Mouse (Mus musculus) stomach, postnatal 0 days (tissue): ENCODE measurements around the gene Ccdc172. TPM values are rescaled to one million over a fixed set of nuclear protein-coding genes. Genes with fewer than 3 reads are reported as not detected.

Experiments used
- ATAC-seq: fragments of 200-750 bp; cut with Nextera tagmentation; 2 replicates; pipeline ENCODE4 v1.8.0; 2017; ENCODE audit not compliant: low FRiP score, low TSS enrichment
- DNase-seq: peaks from one replicate; pipeline ENCODE4 v3.0.0-alpha.2; 2016; ENCODE audit warnings: low spot score
- H3K27ac ChIP-seq: fragments of 300-500 bp; sonication (generic); replicated peaks from 2 replicates; pipeline ENCODE4 v1.5.1; 2014; ENCODE audit warnings: mild to moderate bottlenecking, control low read depth
- H3K27me3 ChIP-seq: fragments of 300-500 bp; sonication (generic); 2 replicates; pipeline ENCODE4 v1.6.1; 2014; ENCODE audit warnings: low read length; ENCODE audit not compliant: control insufficient read depth, insufficient read depth
- H3K36me3 ChIP-seq: fragments of 300-500 bp; sonication (generic); 2 replicates; pipeline ENCODE4 v1.6.1; 2014; ENCODE audit warnings: low read length, mixed read lengths; ENCODE audit not compliant: control insufficient read depth, insufficient read depth
- H3K4me1 ChIP-seq: fragments of 300-500 bp; sonication (generic); replicated peaks from 2 replicates; pipeline ENCODE4 v1.6.1; 2014; ENCODE audit warnings: antibody characterized with exemption; ENCODE audit not compliant: control insufficient read depth, insufficient read depth
- H3K4me2 ChIP-seq: fragments of 300-500 bp; sonication (generic); replicated peaks from 2 replicates; pipeline ENCODE4 v1.6.1; 2014; ENCODE audit warnings: low read depth, mild to moderate bottlenecking, control low read depth, moderate library complexity
- H3K4me3 ChIP-seq: fragments of 300-500 bp; sonication (generic); 2 replicates; pipeline ENCODE4 v1.5.1; 2014; ENCODE audit warnings: low read depth, low read length, control low read depth
- H3K9ac ChIP-seq: fragments of 300-500 bp; sonication (generic); 2 replicates; pipeline ENCODE4 v1.6.1; 2014; ENCODE audit warnings: mild to moderate bottlenecking, low read length, control low read depth, mixed read lengths
- H3K9me3 ChIP-seq: fragments of 300-500 bp; sonication (generic); 2 replicates; pipeline ENCODE4 v1.6.1; 2016; ENCODE audit warnings: low read length; ENCODE audit not compliant: control insufficient read depth
- CTCF ChIP-seq: IDR thresholded peaks from 2 replicates; pipeline ENCODE4 v1.5.1; 2016; ENCODE audit warnings: antibody characterized with exemption, low read depth, mild to moderate bottlenecking, moderate library complexity
- EP300 ChIP-seq: optimal IDR thresholded peaks from 2 replicates; pipeline ENCODE3; 2016; ENCODE audit warnings: antibody characterized with exemption
- WGBS: fragments of 180-500 bp; shearing (Covaris S2); extraction: QIAGEN DNeasy Blood & Tissue Kit; methylation state at CpG from one replicate; pipeline ENCODE4 v1.1.7; 2014; 5-methylcytosine and 5-hydroxymethylcytosine counted together
- polyA plus RNA-seq: library from polyadenylated mRNA; unstranded; fragments of >200 nt; fragmentation: Nextera tagmentation; extraction: Ambion mirVana; gene quantifications from 2 replicates; pipeline ENCODE4 v1.2.1, GENCODE M21; 2015

Gene Ccdc172
- polyA plus RNA-seq: not detected in 2 replicates

- WGBS: 95% methylated on average over 17 of the region's 17 CpGs
- Histone ChIP-seq H3K4me2 (no peak within 1 kb of the TSS), H3K4me1 (no peaks in the 10 kb centered on the region), H3K36me3 (no peaks in the 10 kb centered on the region), H3K27me3 (no peaks in the 10 kb centered on the region), H3K27ac (no peak within 1 kb of the TSS), H3K4me3 (no peak within 1 kb of the TSS), H3K9me3 (no peaks in the 10 kb centered on the region), H3K9ac (no peak within 1 kb of the TSS)
- TF ChIP-seq CTCF (no peak), EP300 (no peak)
- ATAC-seq (no peak), DNase-seq (no peak)
Observed at GRCm38 (mm10) chr19:58511818-58512217, at the start of gene Ccdc172. Gene Ccdc172, plus strand, starts transcription at chr19:58511993.

GRCm38 (mm10) chr19:58463755-58464154, 48.0 kb upstream of the Ccdc172 start:
- TF ChIP-seq EP300 (no peak), CTCF (no peak)
- Histone ChIP-seq H3K36me3 (no peaks in the 10 kb centered on the region), H3K4me2 (no peak overlapping the region), H3K4me1 (no peaks in the 10 kb centered on the region), H3K9ac (no peak overlapping the region), H3K4me3 (no peak overlapping the region), H3K27ac (no peak overlapping the region), H3K27me3 (no peaks in the 10 kb centered on the region), H3K9me3 (no peaks in the 10 kb centered on the region)
- DNase-seq (no peak), ATAC-seq (no peak)
- 79% methylated on average over 3 of the region's 3 CpGs for WGBS

DNA sequence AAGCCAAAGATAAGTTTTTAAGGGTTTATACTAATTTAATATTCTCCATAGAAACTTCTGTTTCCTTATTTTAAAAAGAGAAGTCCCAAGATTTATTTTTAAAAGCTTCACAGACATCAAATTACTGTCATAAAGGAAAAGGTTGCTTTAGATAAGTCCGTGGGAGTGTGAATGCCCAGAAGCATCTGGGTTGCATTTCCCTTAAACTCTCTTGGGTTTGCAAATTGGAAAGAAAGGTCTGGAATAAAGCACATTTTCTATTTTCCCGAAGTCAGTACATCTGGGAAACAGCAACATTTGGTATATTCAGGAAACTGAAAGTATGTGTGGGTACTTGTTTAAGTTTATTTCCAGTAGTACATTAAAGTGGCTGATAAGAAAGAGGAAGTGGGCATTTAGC, 43.5 kb upstream of the Ccdc172 start:
- H3K4me3 ChIP-seq: no peak overlapping the region
- H3K27ac ChIP-seq: no peak overlapping the region
- WGBS: 57% methylated on average over 2 of the region's 2 CpGs
- H3K27me3 ChIP-seq: no peaks in the 10 kb centered on the region
- TF ChIP-seq EP300 (no peak), CTCF (no peak)
- no peak overlapping the region for H3K4me2 ChIP-seq
- no peaks in the 10 kb centered on the region for H3K9me3 ChIP-seq
- H3K9ac ChIP-seq: no peak overlapping the region
- DNase-seq (no peak), ATAC-seq (no peak)
- H3K36me3 ChIP-seq: no peaks in the 10 kb centered on the region
- no peaks in the 10 kb centered on the region for H3K4me1 ChIP-seq

DNA sequence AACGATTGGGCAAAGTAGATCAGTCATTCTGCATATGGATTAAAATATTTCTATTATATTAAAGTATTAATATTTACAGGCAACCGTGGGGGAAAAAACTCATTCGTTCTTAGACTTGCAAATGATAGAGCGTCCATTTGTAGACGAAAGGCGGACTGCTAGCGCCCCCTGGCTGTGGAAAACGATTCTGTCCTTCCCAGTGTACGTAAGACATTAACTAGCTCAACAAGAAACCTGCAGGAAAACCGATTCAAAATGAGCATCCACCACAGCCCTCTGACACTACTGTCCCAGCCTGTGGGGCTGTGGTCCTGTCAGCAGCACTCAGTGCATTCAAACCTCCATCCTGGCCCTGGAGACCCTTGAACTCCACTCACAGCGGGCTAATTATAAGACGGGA, 42.4 kb upstream of the Ccdc172 start:
- TF ChIP-seq CTCF (peak; percentile 92), EP300 (no peak)
- ATAC-seq: 0 out of 2 replicates have a peak, but pooled peaks have one; percentile 32
- Histone ChIP-seq H3K4me3 (no peak overlapping the region), H3K9ac (no peak overlapping the region), H3K36me3 (no peaks in the 10 kb centered on the region), H3K4me2 (no peak overlapping the region), H3K4me1 (no peaks in the 10 kb centered on the region), H3K27ac (no peak overlapping the region), H3K27me3 (no peaks in the 10 kb centered on the region), H3K9me3 (no peaks in the 10 kb centered on the region)
- peak; percentile 87 for DNase-seq
- WGBS: 16% methylated on average over 12 of the region's 12 CpGs

DNA sequence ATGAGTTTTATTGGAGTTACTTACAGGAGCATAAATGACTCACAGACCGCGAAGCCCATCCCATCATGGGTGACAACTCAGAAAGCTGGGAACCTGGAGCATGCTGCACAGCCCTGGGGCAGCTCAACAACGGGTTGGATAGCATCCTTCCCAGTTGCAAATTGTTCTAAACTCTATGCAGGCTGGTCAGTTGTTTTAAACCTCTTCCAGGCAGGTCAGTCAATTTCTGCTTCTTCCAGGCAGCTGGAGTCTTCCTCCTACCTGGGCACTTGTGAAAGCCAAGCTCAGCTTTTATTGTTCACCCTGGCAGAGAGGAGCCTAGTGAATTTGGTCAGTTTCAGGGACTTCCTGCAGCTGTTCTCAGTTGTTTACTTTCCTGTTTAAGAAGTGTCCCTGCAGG, 37.5 kb upstream of the Ccdc172 start:
- Histone ChIP-seq H3K4me2 (no peak overlapping the region), H3K4me1 (no peaks in the 10 kb centered on the region), H3K36me3 (no peaks in the 10 kb centered on the region), H3K9ac (no peak overlapping the region), H3K4me3 (no peak overlapping the region), H3K27me3 (no peaks in the 10 kb centered on the region), H3K9me3 (no peaks in the 10 kb centered on the region), H3K27ac (no peak overlapping the region)
- TF ChIP-seq EP300: no peak
- no peak for TF ChIP-seq CTCF
- 94% methylated on average over 3 of the region's 3 CpGs for WGBS
- ATAC-seq (no peak), DNase-seq (no peak)

- H3K4me3 ChIP-seq: no peak overlapping the region
- no peaks in the 10 kb centered on the region for H3K36me3 ChIP-seq
- 42% methylated on average over 9 of the region's 9 CpGs for WGBS
- H3K4me2 ChIP-seq: no peak overlapping the region
- TF ChIP-seq EP300 (no peak), CTCF (no peak)
- DNase-seq: no peak
- no peak overlapping the region for H3K27ac ChIP-seq
- no peak for ATAC-seq
- 0 out of 2 replicates have a peak, but pooled peaks cover 2% of the 10 kb centered on the region for H3K4me1 ChIP-seq
- H3K9ac ChIP-seq: no peak overlapping the region
- no peaks in the 10 kb centered on the region for H3K27me3 ChIP-seq
- H3K9me3 ChIP-seq: no peaks in the 10 kb centered on the region
Observed at GRCm38 (mm10) chr19:58482373-58482977, 29.3 kb upstream of the Ccdc172 start.
